Mouse (Mus musculus) E14TG2a.4 (cell line): ENCODE data around the gene Slc12a3.

ENCODE experiments used
- CTCF ChIP-seq: conservative IDR thresholded peaks from 2 replicates; pipeline ENCODE4 v1.5.1; 2014; ENCODE audit warnings: low read length
- POU5F1 ChIP-seq: IDR thresholded peaks from 2 replicates; pipeline ENCODE4 v1.6.1; 2014; ENCODE audit warnings: low read length, borderline replicate concordance

DNA sequence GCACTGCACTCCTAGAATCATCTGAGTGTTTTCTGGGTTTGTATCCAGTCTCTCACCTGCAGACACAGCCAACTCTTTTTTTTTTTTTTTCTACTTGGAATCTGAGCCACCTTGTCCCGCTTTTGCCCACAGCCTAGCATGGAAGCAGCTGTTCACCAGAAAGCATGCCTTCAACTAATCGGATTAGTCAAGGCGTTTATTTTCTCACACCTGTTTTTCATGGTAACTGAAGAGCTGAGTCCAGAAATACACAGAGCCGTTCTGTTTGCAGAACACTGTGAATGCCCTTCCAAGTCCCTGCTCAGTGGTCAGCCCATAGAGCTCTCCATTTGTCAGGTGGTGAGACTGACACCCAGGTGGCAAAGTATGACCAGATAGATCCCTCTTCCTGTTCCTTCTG lies 6.9 kb upstream of the Slc12a3 start:
- TF ChIP-seq CTCF (no peak), POU5F1 (no peak)
